Mouse (Mus musculus) gastrocnemius, postnatal 4 days (tissue): Measurements from ENCODE around the gene Olfr1458. TPM values are rescaled to one million over a fixed set of nuclear protein-coding genes. Genes with fewer than 3 reads are reported as not detected.

Experiments used
- DNase-seq, 2 experiments: peaks; one replicate each; pipeline ENCODE4 v3.0.0; 2021 to 2022; ENCODE audit warnings: low spot score in 2 of 2, mixed read lengths in 2 of 2
- long read RNA-seq, 2 experiments: library from polyadenylated mRNA; stranded (forward); transcript quantifications; one replicate each; pipeline ENCODE4 v2.0.0; 2021
- total RNA-seq, 2 experiments: library from RNA; stranded (reverse); gene quantifications; 2 replicates each; pipeline ENCODE4 v1.2.3; 2021

Olfr1458 gene
- not detected for total RNA-seq
- long read RNA-seq, experiment 1, result 0 reads
- long read RNA-seq, experiment 2, result 0 reads

GRCm38 (mm10) chr19:13106675-13107074 is at the start of gene Olfr1458:
TSS of gene Olfr1458 (minus strand) at chr19:13106775.
- DNase-seq, result no peak

GRCm38 (mm10) chr19:13149449-13149848 is 42.9 kb upstream of the Olfr1458 start, which contains the start of gene Olfr1459:
TSS of gene Olfr1459 (minus strand) at chr19:13149549.
- no peak for DNase-seq

- DNase-seq, result no peak
These were observed 8.8 kb downstream of the Olfr1458 start, which contains the start of gene Olfr1457 for GRCm38 (mm10) chr19:13097791-13098190. TSS of gene Olfr1457 (minus strand) at chr19:13097891.

GRCm38 (mm10) chr19:13093908-13094307 is 12.7 kb downstream of the Olfr1458 start:
- DNase-seq, result no peak

DNA sequence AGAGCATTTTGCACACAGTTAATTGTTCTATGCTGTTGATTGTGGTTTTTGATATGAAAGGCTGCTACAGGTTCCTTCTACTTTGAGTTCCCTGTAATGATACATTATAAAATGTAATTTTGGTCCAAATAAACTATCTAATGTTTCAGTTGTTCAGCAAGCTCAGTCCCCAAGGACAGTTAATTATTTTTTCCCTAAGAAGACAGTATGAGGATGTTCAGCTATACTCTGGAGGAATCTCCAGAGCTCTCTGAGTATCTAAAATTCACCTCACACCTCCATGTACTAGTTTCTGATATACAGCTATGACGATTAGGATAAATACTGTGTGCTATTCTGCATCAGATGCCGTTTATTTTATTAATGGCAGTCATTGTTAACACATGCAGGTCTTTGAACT is 46.3 kb downstream of the Olfr1458 start, which contains the start of gene Olfr1454:
TSS of gene Olfr1454 (plus strand) at position 301 of the 400 bp plus-strand sequence.
- DNase-seq, result no peak

Other genes with a start within 250 kb of the Olfr1458 start
- gene Olfr1444, start 249.5 kb downstream of the Olfr1458 start, total RNA-seq, result not detected
- not detected for gene Olfr1445, start 222.9 kb downstream of the Olfr1458 start, total RNA-seq
- not detected for gene Olfr1446, start 213.3 kb downstream of the Olfr1458 start, total RNA-seq
- not detected for gene Olfr1447, start 203.0 kb downstream of the Olfr1458 start, total RNA-seq
- not detected for gene Olfr1448, start 182.4 kb downstream of the Olfr1458 start, total RNA-seq
- not detected for gene Olfr1449, start 175.9 kb downstream of the Olfr1458 start, total RNA-seq
- not detected for gene Olfr1450, start 156.5 kb downstream of the Olfr1458 start, total RNA-seq
- not detected for gene Olfr1451, start 111.8 kb downstream of the Olfr1458 start, total RNA-seq
- gene Olfr1453, start 78.4 kb downstream of the Olfr1458 start, total RNA-seq, result not detected
- not detected for gene Olfr1454, start 46.2 kb downstream of the Olfr1458 start, total RNA-seq
- gene Olfr1457, start 8.9 kb downstream of the Olfr1458 start, total RNA-seq, result not detected
- gene Olfr1459, start 42.8 kb upstream of the Olfr1458 start, total RNA-seq, result under 1 TPM; 0.02 to 0.03 TPM
- not detected for gene Olfr1461, start 56.2 kb upstream of the Olfr1458 start, total RNA-seq
- gene Olfr1462, start 79.0 kb upstream of the Olfr1458 start, total RNA-seq, result not detected
- not detected for gene Olfr1463, start 124.6 kb upstream of the Olfr1458 start, total RNA-seq
- not detected for gene Olfr1465, start 208.8 kb upstream of the Olfr1458 start, total RNA-seq
- not detected for gene Olfr1466, start 232.1 kb upstream of the Olfr1458 start, total RNA-seq